Mouse (Mus musculus) frontal cortex, adult (tissue): ENCODE measurements around the gene Sox13.

ENCODE experiments used
- ATAC-seq: cut with Nextera tagmentation; 2 replicates; pipeline ENCODE4 v1.9.2; 2017; ENCODE audit warnings: mild to moderate bottlenecking, moderate library complexity, mixed read lengths; ENCODE audit not compliant: low TSS enrichment

The Sox13 gene

DNA sequence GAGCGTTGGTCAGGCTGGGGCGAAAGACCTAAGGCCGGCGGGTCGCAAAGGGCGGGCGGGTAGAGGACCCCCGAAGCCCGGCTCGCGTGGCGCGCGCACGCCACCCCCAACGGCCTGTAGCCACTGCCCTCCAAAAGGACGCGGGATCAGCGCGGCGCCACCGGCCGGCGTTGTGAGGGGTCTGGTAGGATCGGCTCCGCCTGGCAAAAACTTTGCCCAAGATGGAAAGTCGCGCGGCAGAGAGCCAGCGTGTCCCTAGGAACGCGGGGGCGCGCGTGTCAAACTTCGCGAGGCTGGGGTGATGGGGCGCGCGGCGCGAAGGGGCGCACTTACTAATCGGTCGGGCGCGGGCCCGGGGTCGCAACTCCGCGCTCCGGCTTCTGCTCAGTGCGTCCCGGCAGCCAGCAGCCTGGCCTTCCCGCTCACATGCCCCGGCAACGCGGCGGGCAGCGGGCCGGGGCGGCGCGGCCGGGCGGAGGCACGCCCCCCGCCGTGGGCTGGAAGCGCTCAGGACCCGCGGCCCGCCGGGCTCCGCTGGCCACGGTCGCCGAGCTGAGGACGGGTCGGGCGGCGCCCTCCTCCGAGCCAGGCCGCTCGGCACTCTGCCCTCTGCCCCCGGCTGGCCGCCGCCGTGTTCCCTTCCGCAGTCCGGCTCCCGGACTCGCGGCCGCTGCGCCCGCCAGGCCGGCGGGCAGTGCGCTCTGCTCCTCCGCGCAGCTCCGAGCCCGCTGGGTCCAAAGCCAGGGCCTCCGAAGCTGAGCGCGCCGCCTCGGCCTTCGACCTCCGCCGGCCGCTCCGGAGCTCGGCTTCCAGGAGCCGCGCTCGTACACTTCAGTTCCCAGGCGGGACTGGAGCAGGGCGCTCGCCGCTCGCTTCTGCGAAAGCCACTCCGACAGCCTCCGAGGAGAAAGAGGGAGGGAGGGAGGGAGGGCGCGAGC is at the start of gene Sox13:
Sox13 (minus strand) TSS at position 835 of the 938 bp plus-strand sequence.
- ATAC-seq, result peak; percentile 89

DNA sequence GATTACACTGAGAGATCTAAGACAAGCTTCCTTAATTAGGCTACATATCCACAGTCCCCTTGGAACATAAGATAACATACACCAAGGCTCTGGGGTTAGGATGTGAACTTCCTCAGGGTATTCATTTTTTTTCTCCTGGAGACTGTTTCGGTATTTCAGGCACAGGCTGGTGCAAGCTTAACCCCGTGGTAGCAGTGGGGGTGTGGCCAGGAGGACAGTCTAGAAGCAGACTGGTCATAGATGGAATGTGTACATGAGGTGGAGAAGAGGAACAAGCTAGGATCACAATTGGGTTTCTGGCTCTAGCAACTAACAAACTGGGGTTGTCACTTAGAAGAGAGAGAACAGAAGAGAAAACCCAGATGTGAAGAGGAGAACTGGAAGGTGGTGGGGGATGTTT is 47.4 kb upstream of the Sox13 start:
- ATAC-seq, result no peak

DNA sequence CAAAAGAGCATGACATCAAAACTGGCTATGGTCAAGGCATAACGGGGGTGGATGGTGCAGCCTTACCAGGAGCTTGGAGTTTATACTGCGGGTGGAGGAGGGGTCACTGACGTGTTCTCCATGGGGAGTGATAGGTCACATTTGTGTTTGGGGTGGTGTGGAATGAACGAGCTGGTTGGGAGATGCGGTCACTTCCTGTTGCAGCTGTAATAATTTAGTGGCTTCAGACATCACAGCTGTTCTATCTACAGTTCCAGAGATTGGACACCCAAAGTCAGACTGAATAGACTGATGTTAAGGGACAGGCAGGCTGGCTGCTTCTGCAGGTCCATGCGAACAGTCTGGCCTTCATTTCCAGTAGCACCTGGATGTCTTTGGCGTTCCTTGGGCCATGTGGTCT is 46.9 kb upstream of the Sox13 start:
- no peak for ATAC-seq

DNA sequence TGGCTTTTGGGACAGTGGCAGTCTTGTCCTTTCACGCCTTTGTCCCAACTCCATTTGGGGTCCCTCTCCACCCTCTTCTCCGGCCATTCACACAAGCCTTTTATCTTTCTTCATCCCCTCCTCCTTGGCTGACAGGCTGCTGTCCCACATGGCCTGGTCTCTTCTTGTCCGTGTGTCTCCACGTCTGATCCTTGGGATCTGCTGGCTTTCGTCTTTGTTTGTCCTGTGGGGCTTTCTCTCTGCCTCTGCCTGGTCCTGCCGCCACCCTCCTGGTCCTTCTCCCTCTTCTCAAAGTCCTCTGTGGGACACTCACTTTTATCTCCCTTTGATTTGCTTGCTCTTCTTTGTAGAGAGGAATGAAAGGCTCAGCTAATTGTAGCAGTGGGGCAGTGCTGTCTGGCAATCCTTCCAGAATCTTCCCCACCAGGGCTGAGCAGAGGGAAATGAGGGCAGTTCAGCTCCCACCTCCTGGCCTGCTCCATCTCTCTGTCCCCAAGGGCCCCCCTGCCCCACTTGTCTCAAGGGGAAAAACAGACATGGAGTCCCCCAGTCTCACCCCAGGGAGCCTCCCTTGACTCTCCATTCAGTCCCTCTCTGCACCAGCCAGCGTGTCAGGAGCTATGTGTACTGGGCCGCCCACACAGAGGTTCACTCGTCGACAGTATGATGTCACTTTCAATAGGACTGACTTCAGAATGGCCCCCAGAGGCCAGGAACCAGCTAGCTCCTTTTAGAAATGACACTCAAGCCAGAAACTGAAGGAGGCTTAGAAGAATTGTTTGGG is 46.3 kb upstream of the Sox13 start:
- no peak for ATAC-seq

DNA sequence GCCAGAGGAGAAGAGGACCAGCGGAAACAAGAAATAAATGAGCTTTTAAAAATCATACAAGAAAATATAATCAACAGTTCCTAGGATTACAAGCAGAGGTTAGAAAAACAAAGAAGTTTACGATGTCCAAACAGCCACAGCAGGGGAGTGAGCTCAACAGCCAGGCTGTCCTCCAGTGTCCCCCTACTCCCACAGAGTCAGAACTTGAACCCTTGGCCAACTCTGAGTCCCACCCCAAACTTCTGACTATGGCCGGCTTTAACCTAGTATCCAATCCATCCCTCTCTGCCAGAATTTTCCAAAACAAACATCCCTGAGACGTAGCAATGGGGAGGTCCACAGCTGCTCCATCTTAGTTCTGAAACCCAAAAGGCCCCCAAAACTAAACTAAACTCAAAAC is 45.0 kb upstream of the Sox13 start:
- ATAC-seq, result no peak

DNA sequence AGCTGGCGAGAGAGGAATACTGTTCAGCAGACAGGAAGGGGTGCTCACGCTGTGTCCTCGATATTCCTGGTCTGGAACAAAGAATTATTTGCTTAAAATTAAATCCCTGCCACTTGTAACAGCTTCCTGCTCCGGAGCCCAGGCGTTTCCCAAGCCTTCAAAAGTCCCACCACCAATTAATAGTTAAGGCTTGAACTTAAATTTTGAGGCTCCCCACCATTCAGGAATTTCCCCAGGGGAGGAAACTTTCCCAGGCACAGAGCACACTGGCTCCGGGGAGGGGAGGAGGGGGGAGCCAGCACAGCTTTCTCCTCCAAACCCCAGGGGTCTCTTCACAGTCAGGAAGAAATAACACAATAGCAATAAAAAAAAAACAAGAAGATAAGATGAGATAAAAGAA is 44.6 kb upstream of the Sox13 start:
- no peak for ATAC-seq

DNA sequence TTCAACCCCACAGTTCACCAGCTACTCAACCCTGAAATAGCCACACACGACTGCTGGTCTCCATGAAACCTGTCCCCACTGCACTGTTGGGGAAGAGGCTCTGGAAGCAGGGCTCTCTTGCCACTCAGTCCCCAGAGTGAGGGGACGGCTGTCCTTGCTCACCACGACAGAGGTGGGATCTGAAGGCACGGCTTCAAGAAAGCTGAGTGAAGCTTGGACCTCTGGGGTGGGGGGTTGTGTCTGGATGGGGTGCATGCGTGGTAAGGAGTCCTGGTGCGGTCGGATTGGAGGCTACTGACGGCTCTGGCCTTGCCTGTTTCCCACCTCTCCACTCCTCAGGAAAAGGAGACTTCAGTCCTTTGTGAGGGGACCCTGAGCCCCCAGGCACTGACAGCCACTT is 43.7 kb upstream of the Sox13 start:
- ATAC-seq, result no peak

DNA sequence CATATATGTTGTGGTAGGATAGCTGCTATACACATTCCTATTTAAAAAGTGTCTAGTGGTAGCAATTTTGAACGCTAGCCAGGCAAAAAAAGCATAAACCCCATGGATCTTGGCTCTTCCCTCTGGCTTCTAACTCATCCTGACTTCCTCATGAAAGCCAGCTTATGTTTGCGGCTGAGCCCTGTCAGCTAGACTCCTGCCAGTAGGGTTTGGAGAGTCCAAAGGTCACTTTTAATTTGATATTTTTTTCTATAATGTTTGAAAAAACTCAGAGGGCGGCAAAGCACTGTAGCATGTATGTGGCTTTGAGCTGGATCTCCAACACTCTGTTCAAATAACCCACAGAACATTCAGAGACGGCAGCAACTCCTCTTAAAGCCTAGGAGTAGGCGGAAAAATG is 39.0 kb upstream of the Sox13 start:
- no peak for ATAC-seq

DNA sequence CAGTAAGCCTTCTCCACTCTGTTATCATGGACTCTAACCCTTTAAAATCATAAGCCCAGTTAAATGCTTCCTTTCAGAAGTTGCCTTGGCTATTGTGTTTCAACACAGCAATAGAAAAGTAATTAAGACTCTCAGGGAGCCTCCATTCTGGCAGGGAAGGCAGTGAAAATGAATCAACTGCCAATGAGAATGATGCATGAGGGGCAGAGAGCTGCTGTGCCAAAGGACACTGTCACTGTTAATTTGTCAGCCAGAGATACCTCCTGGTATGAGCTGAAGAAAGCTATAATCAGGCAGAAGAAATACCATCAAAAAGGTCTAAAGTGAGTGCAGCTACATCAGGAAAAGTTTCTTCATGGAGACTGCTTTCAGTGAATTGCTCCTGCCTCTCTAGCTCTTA is 36.8 kb upstream of the Sox13 start:
- no peak for ATAC-seq

DNA sequence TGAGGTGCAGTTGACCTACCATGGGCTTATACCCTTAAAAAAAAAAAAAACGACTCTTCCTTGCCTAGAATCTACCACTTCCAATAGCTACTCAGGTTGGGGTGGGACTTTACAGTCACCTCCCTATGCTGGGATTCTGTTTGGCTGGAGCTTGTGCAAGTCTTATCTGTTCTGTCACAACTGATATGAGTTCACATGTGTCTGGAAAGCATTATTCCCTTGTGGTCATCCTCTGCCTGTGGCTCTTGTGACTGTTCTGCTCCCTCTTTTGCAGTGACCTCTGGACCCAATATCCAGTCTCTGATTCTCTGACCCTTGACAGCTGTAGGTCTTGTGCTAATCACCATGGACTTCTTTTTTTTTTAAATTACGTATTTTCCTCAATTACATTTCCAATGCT is 31.9 kb upstream of the Sox13 start:
- no peak for ATAC-seq

DNA sequence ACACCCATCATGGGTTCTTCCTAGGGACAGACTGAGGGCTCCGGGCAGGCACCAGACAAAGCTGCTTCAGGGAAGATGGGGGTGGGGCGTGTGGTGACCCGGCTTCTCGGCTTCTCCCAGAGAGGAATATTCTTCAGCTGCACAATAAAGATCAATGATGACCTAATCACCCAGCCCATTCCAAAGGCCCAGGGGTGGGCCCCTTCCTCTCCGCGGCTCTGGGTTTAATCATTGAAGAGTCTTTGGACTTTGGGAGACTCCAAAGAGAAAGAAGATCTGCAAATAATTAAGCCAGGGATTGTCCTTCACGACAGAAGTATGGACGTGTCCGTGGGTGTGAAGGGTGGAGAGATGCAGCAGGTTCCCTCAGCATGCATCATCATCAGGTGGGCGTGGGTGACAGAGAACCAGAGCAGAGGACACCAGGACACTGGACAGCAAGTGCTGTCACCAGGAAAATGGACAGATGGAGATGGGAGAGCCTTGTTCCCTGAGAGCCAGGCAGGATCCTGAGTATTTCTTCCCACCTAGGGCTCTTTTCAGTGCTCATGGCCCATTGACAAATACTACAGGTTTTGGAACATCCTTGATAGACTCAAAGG is 28.5 kb upstream of the Sox13 start:
- no peak for ATAC-seq

DNA sequence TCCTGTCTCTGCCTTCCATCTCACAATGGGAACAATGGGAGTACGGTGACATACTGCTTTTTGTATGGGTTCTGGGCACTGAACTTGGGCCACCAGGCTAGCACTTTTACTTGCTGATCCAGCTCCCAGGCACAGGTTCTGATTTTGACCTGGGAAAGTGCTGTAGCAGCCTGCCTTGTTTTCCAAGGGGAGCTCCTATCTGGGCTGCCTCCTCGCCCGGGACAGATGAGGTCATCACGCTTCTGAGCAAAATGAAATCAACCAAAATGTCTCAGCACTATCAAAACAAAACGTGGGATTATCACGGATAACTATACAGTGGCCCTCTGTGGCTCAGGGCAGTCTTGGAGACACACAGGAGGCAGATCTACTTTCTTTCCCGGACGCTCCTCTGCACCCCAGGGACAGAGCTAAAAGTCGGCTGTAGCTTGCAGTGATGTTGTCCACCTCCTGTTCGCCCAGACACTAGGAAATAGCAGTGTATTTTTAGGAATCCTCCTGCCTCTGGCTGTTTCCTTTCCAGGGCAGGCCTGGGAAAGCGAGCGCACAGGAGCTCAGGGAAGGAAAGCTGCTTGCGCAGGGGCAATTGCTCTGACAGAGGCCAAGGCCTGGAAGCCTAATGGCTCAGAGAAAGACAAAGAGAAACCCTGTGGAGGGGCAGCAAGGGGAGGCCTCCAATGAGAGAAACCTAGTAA is 27.8 kb upstream of the Sox13 start:
- no peak for ATAC-seq

DNA sequence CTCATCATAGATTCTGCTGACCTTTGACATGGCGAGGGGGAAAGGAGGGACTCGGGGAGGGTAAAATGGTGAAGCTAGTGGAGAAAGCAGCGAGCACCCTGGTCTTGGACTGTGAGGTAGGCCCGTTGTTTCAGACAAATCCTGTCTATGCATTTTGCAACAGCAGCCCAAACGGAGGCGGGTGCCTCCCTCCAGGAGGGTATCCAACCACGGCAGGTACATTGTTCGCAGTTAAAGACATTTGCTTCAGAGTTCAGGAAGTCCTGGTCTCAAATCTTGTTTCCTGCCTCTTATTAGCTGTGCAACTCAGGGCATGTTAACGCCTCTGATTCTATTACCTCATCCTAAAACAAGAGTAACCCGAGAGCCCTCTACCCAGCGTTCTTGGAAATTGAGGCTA is 26.8 kb upstream of the Sox13 start:
- ATAC-seq, result no peak

DNA sequence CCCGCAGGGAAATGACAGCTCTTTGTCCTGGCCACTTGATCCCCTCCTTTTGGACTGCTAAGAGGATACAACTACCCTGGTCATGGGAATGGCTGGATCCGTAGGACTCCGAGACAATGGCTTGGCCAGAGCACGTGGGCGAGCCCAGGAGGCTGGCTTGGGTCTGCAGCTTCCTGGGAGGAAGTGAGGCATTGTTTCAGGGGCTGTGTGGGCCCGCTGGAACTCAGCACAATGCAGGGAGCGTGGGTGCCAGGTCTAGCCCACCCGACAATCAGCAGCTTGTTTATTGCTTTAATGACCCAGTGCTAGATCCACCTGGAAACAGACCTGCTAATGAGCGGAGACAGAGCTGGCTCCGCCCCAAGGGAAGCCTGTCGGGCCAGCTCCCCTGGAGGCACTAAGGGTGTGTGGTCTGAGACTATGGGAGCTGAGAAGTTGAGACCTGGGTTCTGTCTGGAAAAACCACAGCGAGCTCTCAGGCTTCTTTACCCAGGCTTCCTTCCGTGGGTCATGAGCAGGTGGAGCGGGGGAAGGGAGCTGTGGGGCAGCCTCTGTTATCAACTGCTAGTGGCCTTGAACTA is 24.3 kb upstream of the Sox13 start:
- no peak for ATAC-seq

DNA sequence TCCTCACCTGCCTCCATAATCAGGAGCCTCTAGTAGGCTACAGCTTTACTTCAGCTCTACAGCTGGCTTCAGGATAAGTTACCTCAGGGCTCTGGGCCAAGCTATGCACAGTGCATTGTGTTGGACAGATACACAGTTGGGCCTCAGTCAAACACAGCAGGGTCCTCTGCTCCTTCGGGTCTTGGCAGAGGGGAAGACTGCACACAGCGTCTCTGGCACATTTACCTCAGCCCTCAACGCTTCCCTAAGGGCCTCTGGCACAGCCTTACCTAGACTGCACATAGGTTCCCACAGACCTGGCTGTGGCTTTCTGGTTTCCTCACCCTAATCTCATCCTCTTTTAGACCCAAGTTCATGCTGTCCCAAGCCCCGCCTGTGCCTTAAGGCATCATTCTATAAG is 22.1 kb upstream of the Sox13 start:
- no peak for ATAC-seq

DNA sequence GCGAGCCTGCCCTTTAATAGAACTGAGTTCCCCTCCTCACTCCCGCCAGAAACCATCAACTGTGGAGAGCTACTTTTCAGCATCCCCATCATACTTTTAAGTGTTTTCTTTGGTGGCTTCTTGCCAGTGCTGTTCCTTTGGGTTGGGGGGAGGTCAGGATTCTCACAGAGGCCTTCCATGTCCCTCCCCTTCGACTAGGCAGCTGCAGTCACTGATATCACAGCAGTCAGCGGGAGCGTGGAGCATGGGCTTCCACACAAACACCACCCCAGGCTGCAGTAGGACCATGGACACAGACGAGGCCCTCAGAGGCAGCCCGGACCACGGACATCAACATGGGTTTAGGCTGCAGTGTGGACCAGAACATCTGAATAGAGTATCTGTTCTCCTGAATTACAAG is 20.1 kb upstream of the Sox13 start:
- ATAC-seq, result no peak

DNA sequence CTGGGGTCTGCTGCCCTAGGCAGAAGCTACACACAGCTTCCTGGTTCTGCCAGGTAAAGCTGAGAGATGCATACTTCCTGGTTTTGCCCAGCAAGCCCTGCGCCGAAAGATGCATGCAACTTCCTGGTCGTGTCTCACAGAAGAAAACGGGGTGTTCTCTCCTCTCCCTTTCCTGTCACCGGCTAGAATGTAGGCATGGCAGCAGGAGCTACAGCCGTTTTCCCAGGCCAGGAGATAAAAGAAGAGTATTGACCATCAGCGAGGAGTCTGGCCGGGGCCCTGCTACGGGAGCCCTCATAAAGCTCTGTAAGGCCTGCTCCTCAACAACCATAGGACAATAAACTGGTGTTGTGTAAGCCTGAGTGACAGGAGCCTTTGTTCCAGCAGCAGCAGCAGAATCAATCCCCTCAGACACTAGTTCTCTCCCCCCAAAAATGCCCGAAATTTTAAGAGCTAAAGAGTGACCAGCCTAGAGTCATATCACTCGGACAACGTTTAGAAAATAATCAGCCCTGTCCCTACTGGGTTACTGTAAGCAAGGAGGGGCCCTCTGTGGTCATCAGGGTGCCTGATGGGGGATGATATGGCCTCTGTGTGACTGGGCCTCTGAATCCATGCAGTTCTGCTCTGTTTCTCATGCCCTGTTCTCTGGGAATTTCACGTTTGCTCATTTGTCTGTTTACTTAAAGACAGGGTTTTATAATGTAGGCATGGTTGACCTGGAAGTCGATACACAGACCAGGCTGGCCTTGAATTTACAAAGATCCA is 13.9 kb upstream of the Sox13 start:
- no peak for ATAC-seq

DNA sequence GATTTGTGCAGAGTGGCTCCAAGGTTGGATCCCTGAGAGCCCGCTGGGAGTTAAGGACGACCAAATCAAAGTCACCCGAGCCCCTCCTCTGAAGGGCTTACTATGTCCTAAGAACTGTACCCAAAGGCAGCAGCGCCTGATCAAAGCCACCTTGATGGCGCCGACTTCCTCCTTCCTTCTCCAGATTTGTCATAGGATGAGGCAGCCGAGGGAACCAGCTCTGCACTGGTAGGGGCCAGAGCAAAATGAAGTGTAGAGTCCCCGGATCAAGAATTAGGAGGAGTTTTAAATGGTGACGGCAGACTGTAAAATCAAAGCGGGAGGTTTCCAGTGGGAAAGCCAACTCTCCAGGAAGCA is 10.6 kb upstream of the Sox13 start:
- ATAC-seq, result no peak

DNA sequence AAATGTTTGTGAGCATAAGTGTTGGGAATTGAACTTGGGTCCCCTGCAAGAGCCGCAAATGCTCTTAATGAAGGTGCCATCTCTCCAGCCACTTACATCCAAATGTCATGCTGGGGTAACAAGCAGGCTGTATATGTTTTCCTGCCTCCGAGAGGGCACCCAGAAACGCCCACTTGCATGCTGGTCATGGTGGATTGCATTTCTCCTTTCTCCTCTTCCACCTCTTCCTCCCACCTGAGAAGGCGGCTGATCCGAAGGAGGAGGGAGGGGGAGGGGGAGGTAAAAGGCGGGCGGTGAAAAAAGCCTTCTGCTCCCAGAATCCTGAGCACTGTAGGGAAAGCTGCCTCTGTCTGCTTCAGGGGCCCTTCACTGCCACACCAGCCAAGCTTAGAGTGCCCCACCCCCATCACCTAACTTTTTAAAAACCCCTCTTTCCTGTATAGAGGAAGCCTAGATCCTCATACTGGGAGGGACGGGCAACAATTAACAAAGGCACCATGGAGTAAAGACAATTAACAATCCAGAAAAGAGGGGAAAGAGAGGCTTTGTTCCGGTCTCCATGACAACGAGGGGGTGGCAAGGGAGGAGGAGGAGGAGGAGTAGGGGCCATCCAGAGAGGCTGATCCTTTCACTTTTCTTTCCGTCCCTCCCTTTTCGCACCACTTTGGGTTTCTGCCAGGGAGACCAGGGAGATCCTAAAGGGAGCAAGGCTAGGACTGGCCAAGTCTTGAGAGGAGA is 10.0 kb upstream of the Sox13 start:
- ATAC-seq, result no peak

DNA sequence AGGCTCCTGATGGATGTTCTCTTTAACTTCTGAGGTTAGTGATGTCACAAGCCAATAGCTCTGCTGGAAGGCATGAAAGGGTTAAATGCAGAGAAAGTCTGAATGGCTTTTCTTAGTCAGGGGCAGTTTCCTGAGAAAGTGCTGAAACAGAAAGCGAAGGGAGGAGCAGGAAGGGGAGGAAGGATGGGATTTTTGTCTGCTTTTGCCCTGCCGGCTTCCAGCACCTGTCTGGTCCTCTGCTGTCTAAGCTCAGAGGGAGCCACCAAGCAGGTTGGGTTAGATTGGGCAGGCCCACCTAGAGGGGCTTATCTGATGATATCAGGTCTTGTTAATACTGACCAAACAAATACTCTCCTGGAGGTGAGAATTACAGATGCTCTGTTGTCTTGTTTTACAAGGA is 8.4 kb upstream of the Sox13 start:
- no peak for ATAC-seq
